ENCODE assay signal across 20 mouse cellular contexts in the genomic region with DNA sequence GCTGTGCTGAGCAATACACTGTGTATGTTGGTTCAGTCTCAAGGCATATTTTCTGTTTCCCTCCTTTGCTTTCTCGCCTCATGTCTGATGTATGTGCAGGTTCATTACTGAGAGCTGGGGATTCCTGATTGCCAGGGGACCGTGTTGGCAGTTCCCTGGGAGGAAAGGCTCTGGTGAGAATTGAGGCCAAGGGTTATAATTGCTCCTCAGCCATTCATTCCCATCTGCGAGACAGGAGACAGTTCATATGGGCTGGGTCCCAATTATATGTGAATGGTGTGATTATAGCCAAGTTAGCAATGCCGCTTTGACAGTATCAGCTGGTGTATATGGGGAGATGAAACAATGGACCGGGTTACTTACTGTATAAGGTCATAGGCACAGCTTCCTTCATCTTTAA. TPM values are rescaled to one million over a fixed set of nuclear protein-coding genes. Genes with fewer than 3 reads are reported as not detected.
DNase-seq lines count a peak whose midpoint lies in the region; ATAC-seq and TF ChIP-seq lines count a peak whose summit lies in the region.
"Had no signal": no experiment of that assay in that cellular context is flagged by ENCODE, and none has a peak within 500 bp of the region (broad histone marks: within the 10 kb centered on the region; RNA-seq: fewer than 3 reads in every experiment).

No protein-coding gene starts in this region.

- H3K27me3 ChIP-seq in heart, embryonic 15.5 days = no peaks in the 10 kb centered on the region
- no peaks in the 10 kb centered on the region for H3K27me3 ChIP-seq in forebrain, postnatal 0 days (ENCODE audit: insufficient read depth, low read length)
- H3K27me3 ChIP-seq: hindbrain, embryonic 13.5 days; limb, embryonic 15.5 days had no signal

- 60% methylated on average over 5 of the region's 5 CpGs for WGBS in heart, embryonic 15.5 days
- WGBS in forebrain, postnatal 0 days = 42% methylated on average over 5 of the region's 5 CpGs

- DNase-seq in gastrocnemius, adult 2 months = no peak
- no peak for DNase-seq in gastrocnemius, postnatal 14 days
- DNase-seq in heart, postnatal 36 days = no peak
- DNase-seq in retina, postnatal 1 day = peak; percentile 71
- no peak for DNase-seq in retina, embryonic 14.5 days (ENCODE audit: low spot score)
- DNase-seq in forebrain, postnatal 0 days = no peak
- DNase-seq in urinary bladder, postnatal 10 days (ENCODE audit: low spot score) = no peak
- DNase-seq: adrenal gland, postnatal 36 days; cerebellum, adult 11-12 months; cerebellum, postnatal 10 days; kidney, adult 11 months; left cerebral cortex, postnatal 4 days; lung, postnatal 4 days; midbrain, embryonic 14.5 days; right cerebral cortex, postnatal 25 days; spleen, adult 18-20 months; thymus, postnatal 14 days had no signal

- no peak for ATAC-seq in heart, embryonic 15.5 days (replicated peaks; ENCODE audit: insufficient number of reproducible peaks, insufficient read depth, low FRiP score, low read depth)
- peak; percentile 58 for ATAC-seq in forebrain, postnatal 0 days

- TF ChIP-seq CTCF in gastrocnemius, adult 2 months (IDR thresholded peaks at IDR 0.05) = no peak
- no peak for TF ChIP-seq CTCF in forebrain, postnatal 0 days (IDR thresholded peaks at IDR 0.05; ENCODE audit: low read depth)

- H3K27ac ChIP-seq in gastrocnemius, adult 2 months = peak overlapping the region; percentile 4; the same call in 1 of the 2 replicates
- H3K27ac ChIP-seq in heart, embryonic 15.5 days = peak overlapping the region; percentile 70
- no peak overlapping the region for H3K27ac ChIP-seq in forebrain, postnatal 0 days (ENCODE audit: low read depth, low read length)
- H3K27ac ChIP-seq: hindbrain, embryonic 13.5 days; limb, embryonic 15.5 days had no signal

- no peak overlapping the region for H3K4me3 ChIP-seq in gastrocnemius, adult 2 months
- no peak overlapping the region for H3K4me3 ChIP-seq in heart, embryonic 15.5 days
- H3K4me3 ChIP-seq in forebrain, postnatal 0 days (ENCODE audit: low read depth, low read length) = no peak overlapping the region
- H3K4me3 ChIP-seq: hindbrain, embryonic 13.5 days; limb, embryonic 15.5 days had no signal

- H3K9ac ChIP-seq in heart, embryonic 15.5 days = no peak overlapping the region
- H3K9ac ChIP-seq in forebrain, postnatal 0 days = no peak overlapping the region
- H3K9ac ChIP-seq: hindbrain, embryonic 13.5 days; limb, embryonic 15.5 days had no signal

- no peaks in the 10 kb centered on the region for H3K9me3 ChIP-seq in heart, embryonic 15.5 days (replicated peaks)
- H3K9me3 ChIP-seq in forebrain, postnatal 0 days (ENCODE audit: low read length) = no peaks in the 10 kb centered on the region
- H3K9me3 ChIP-seq: hindbrain, embryonic 13.5 days; limb, embryonic 15.5 days had no signal

- H3K36me3 ChIP-seq in heart, embryonic 15.5 days = peaks cover 18% of the 10 kb centered on the region; the same call in 1 of the 2 replicates
- H3K36me3 ChIP-seq in forebrain, postnatal 0 days (ENCODE audit: insufficient read depth) = no peaks in the 10 kb centered on the region

- H3K4me1 ChIP-seq in heart, embryonic 15.5 days (replicated peaks) = peaks cover 91% of the 10 kb centered on the region
- H3K4me1 ChIP-seq in forebrain, postnatal 0 days (ENCODE audit: insufficient read depth) = no peaks in the 10 kb centered on the region

- intact Hi-C loops in gastrocnemius, adult 2 months (cut with DNase I) = no loop called here
- intact Hi-C loops in gastrocnemius, postnatal 14 days (cut with DNase I; ENCODE audit: low total_unique reads) = no loop called here
- intact Hi-C loops in heart, postnatal 36 days (cut with DNase I) = no loop called here

- no peak overlapping the region for H3K4me2 ChIP-seq in heart, embryonic 15.5 days
- H3K4me2 ChIP-seq in forebrain, postnatal 0 days (ENCODE audit: low read depth) = no peak overlapping the region
- H3K4me2 ChIP-seq: hindbrain, embryonic 13.5 days; limb, embryonic 15.5 days had no signal

RNA-seq across cellular contexts. Expression of a gene that starts 14.3 kb away (rescaled TPM):
- 10 to 100 TPM; 25.7 to 44.6 TPM for total RNA-seq in gastrocnemius, adult 2 months (2021)
- total RNA-seq in gastrocnemius, postnatal 14 days (2021) = 10 to 100 TPM; 50.4 to 53.6 TPM
- 138 and 147 TPM in 2 replicates for polyA plus RNA-seq in heart, embryonic 15.5 days (2015; fragmentation: Nextera tagmentation; extraction: Ambion mirVana)
- 100 to 1,000 TPM; 100 to 116 TPM for total RNA-seq in heart, postnatal 36 days (2021)
- 79.9 and 93.3 TPM in 2 replicates for total RNA-seq in forebrain, postnatal 0 days (2014; rRNA removed)
- polyA plus RNA-seq in forebrain, postnatal 0 days (2015; fragmentation: Nextera tagmentation; extraction: Ambion mirVana) = 49.0 and 87.1 TPM in 2 replicates
